Comparison of ENCODE assay signal across 8 mouse cellular contexts in genomic region chr15:100422899-100423860, GRCm38 (mm10). TPM values are rescaled to one million over a fixed set of nuclear protein-coding genes. Genes with fewer than 3 reads are reported as not detected.
DNase-seq lines count a peak whose midpoint lies in the region; ATAC-seq and TF ChIP-seq lines count a peak whose summit lies in the region.

No protein-coding gene starts in this region.

- WGBS in forebrain, embryonic 16.5 days: under 1% methylated on average over 65 of the region's 65 CpGs
- 1% methylated on average over 65 of the region's 65 CpGs for WGBS in lung, embryonic 15.5 days

- peak overlapping the region; percentile 74 for H3K4me2 ChIP-seq in forebrain, embryonic 16.5 days (ENCODE audit: low read length)
- peak overlapping the region; percentile 89 for H3K4me2 ChIP-seq in lung, embryonic 15.5 days

- no peaks in the 10 kb centered on the region for H3K36me3 ChIP-seq in ES-E14 (ENCODE audit: control insufficient read depth, insufficient read depth, low read length, poor library complexity, severe bottlenecking)
- H3K36me3 ChIP-seq in forebrain, embryonic 16.5 days (ENCODE audit: control insufficient read depth, insufficient read depth): no peaks in the 10 kb centered on the region
- H3K36me3 ChIP-seq in lung, embryonic 15.5 days: no peaks in the 10 kb centered on the region

- 0 out of 2 replicates have a peak overlapping the region, but pooled peaks have one; percentile 40 for H3K27ac ChIP-seq in ES-E14 (ENCODE audit: insufficient read depth, low read depth, low read length, poor library complexity, severe bottlenecking)
- H3K27ac ChIP-seq in forebrain, embryonic 16.5 days (ENCODE audit: low read length): no peak overlapping the region
- peak overlapping the region; percentile 59 for H3K27ac ChIP-seq in lung, embryonic 15.5 days

- peak; percentile 99 for ATAC-seq in forebrain, embryonic 16.5 days
- peak; percentile 98 for ATAC-seq in lung, embryonic 15.5 days (ENCODE audit: borderline replicate concordance, extremely low read depth, low FRiP score, low TSS enrichment)

- peak overlapping the region; percentile 87 to 97 for H3K4me3 ChIP-seq in ES-E14 (ENCODE audit: insufficient read depth in 1 of 2, low read depth in 1 of 2, low read length in 2 of 2, poor library complexity in 1 of 2, severe bottlenecking in 1 of 2)
- H3K4me3 ChIP-seq in forebrain, embryonic 16.5 days (replicated peaks; ENCODE audit: low read length): peak overlapping the region; percentile 88
- H3K4me3 ChIP-seq in lung, embryonic 15.5 days: peak overlapping the region; percentile 76

- peak overlapping the region; percentile 92 for H3K9ac ChIP-seq in ES-E14 (ENCODE audit: insufficient read depth, low read depth, low read length, poor library complexity, severe bottlenecking)
- H3K9ac ChIP-seq in forebrain, embryonic 16.5 days (replicated peaks; ENCODE audit: low read depth, low read length): peak overlapping the region; percentile 85
- H3K9ac ChIP-seq in lung, embryonic 15.5 days: peak overlapping the region; percentile 67

- in situ Hi-C loops in ES-E14 (cut with MboI; ENCODE audit: low sequenced_read_pairs in 2 of 2, unreplicated experiment in 2 of 2): no loop called here

- peak; percentile 87 for DNase-seq in ES-E14 (ENCODE audit: low read depth, low spot score)
- peak; percentile 96 for DNase-seq in cerebellum, adult 11-12 months
- DNase-seq in heart, postnatal 4 days: peak; percentile 97
- DNase-seq in layer of hippocampus, adult 8-10 months (ENCODE audit: low spot score in 2 of 2): peak; percentile 93 to 95
- DNase-seq in ovary, adult 18-20 months (ENCODE audit: low spot score): peak; percentile 96
- peak; percentile 95 for DNase-seq in thymus, postnatal 0 days (ENCODE audit: low spot score)

- peaks cover 27% of the 10 kb centered on the region for H3K27me3 ChIP-seq in forebrain, embryonic 16.5 days (replicated peaks; ENCODE audit: control insufficient read depth, insufficient read depth, low read length)
- peaks cover 26% of the 10 kb centered on the region for H3K27me3 ChIP-seq in lung, embryonic 15.5 days

- peaks cover 2 to 7% of the 10 kb centered on the region in 2 experiments for H3K4me1 ChIP-seq in ES-E14 (ENCODE audit: control insufficient read depth in 2 of 2, insufficient read depth in 2 of 2, low read length in 2 of 2, poor library complexity in 1 of 2)
- peaks cover 27% of the 10 kb centered on the region for H3K4me1 ChIP-seq in forebrain, embryonic 16.5 days (replicated peaks; ENCODE audit: control insufficient read depth, insufficient read depth, low read length)
- H3K4me1 ChIP-seq in lung, embryonic 15.5 days: peaks cover 24% of the 10 kb centered on the region

- no peaks in the 10 kb centered on the region for H3K9me3 ChIP-seq in ES-E14 (ENCODE audit: control insufficient read depth, insufficient read depth, low read depth, low read length)
- H3K9me3 ChIP-seq in forebrain, embryonic 16.5 days (ENCODE audit: control insufficient read depth, low read length): no peaks in the 10 kb centered on the region
- no peaks in the 10 kb centered on the region for H3K9me3 ChIP-seq in lung, embryonic 15.5 days

TF ChIP-seq in ES-E14, 5 proteins besides CTCF, POLR2A, EP300 and RAD21:
- TF ChIP-seq ZNF384 (IDR thresholded peaks at IDR 0.05; ENCODE audit: low read depth, low read length) (no peak), ZC3H11A (IDR thresholded peaks at IDR 0.05; ENCODE audit: borderline replicate concordance, low read depth, low read length) (no peak), HCFC1 (IDR thresholded peaks at IDR 0.05; ENCODE audit: borderline replicate concordance, insufficient read depth, low read length) (no peak), CHD2 (IDR thresholded peaks at IDR 0.05; ENCODE audit: low read depth, low read length) (no peak), MAFK (IDR thresholded peaks at IDR 0.05; ENCODE audit: insufficient read depth, low read depth, low read length) (no peak)

RNA-seq across cellular contexts. Expression of gene Gm5475, which starts 1.2 kb away (rescaled TPM):
- 0.11 TPM in 1 of 2 replicates, not detected in the other for total RNA-seq in ES-E14 (2012; rRNA removed)
- 0.09 TPM in 2 replicates for polyA plus RNA-seq in forebrain, embryonic 16.5 days (2015; fragmentation: Nextera tagmentation; extraction: Ambion mirVana)
- total RNA-seq in heart, postnatal 4 days (2021): not detected
- total RNA-seq in layer of hippocampus, adult 8-10 months (2022): not detected
- polyA plus RNA-seq in lung, embryonic 15.5 days (2015; fragmentation: Nextera tagmentation; extraction: Ambion mirVana): 0.06 and 0.09 TPM in 2 replicates
- 0.16 and 0.18 TPM in 2 replicates for polyA plus RNA-seq in thymus, postnatal 0 days (2015; fragmentation: Nextera tagmentation; extraction: Ambion mirVana)

RNA-seq across cellular contexts. Expression of gene Slc11a2, which starts 1.7 kb away (rescaled TPM):
- 59.8 and 67.1 TPM in 2 replicates for total RNA-seq in ES-E14 (2012; rRNA removed)
- 20.3 and 28.2 TPM in 2 replicates for polyA plus RNA-seq in forebrain, embryonic 16.5 days (2015; fragmentation: Nextera tagmentation; extraction: Ambion mirVana)
- total RNA-seq in heart, postnatal 4 days (2021): 10 to 100 TPM; 40.4 to 43.9 TPM
- total RNA-seq in layer of hippocampus, adult 8-10 months (2022): 10 to 100 TPM; 54.1 to 68.5 (median 60.4) TPM
- 20.3 and 26.0 TPM in 2 replicates for polyA plus RNA-seq in lung, embryonic 15.5 days (2015; fragmentation: Nextera tagmentation; extraction: Ambion mirVana)
- polyA plus RNA-seq in thymus, postnatal 0 days (2015; fragmentation: Nextera tagmentation; extraction: Ambion mirVana): 23.8 and 27.3 TPM in 2 replicates

RNA-seq across cellular contexts. Expression of gene Letmd1, which starts 45.6 kb away (rescaled TPM):
- 7.8 and 11.2 TPM in 2 replicates for total RNA-seq in ES-E14 (2012; rRNA removed)
- 52.4 and 58.7 TPM in 2 replicates for polyA plus RNA-seq in forebrain, embryonic 16.5 days (2015; fragmentation: Nextera tagmentation; extraction: Ambion mirVana)
- total RNA-seq in heart, postnatal 4 days (2021): 10 to 100 TPM; 15.3 to 15.8 TPM
- total RNA-seq in layer of hippocampus, adult 8-10 months (2022): 10 to 100 TPM; 57.2 to 67.6 (median 62.7) TPM
- polyA plus RNA-seq in lung, embryonic 15.5 days (2015; fragmentation: Nextera tagmentation; extraction: Ambion mirVana): 19.5 and 21.5 TPM in 2 replicates
- 25.2 and 26.3 TPM in 2 replicates for polyA plus RNA-seq in thymus, postnatal 0 days (2015; fragmentation: Nextera tagmentation; extraction: Ambion mirVana)

RNA-seq across cellular contexts. Expression of gene Higd1c, which starts 58.8 kb away (rescaled TPM):
- total RNA-seq in ES-E14 (2012; rRNA removed): not detected in 2 replicates
- polyA plus RNA-seq in forebrain, embryonic 16.5 days (2015; fragmentation: Nextera tagmentation; extraction: Ambion mirVana): not detected in 2 replicates
- not detected for total RNA-seq in heart, postnatal 4 days (2021)
- not detected for total RNA-seq in layer of hippocampus, adult 8-10 months (2022)
- not detected in 2 replicates for polyA plus RNA-seq in lung, embryonic 15.5 days (2015; fragmentation: Nextera tagmentation; extraction: Ambion mirVana)
- polyA plus RNA-seq in thymus, postnatal 0 days (2015; fragmentation: Nextera tagmentation; extraction: Ambion mirVana): not detected in 2 replicates
